Mouse (Mus musculus) limb, embryonic 13.5 days (tissue): ENCODE data around the gene Polr2f. TPM values are rescaled to one million over a fixed set of nuclear protein-coding genes. Genes with fewer than 3 reads are reported as not detected.

Experiments
- ATAC-seq: fragments of 200-750 bp; cut with Nextera tagmentation; 2 replicates; pipeline ENCODE4 v1.8.0; 2017; ENCODE audit warnings: low read depth, moderate number of reproducible peaks, moderate TSS enrichment; ENCODE audit not compliant: low FRiP score
- H3K27ac ChIP-seq: fragments of 300-500 bp; sonication (generic); 2 replicates; pipeline ENCODE4 v1.5.1; 2015; ENCODE audit warnings: inconsistent platforms, mild to moderate bottlenecking, moderate library complexity
- H3K27me3 ChIP-seq: fragments of 300-500 bp; sonication (generic); 2 replicates; pipeline ENCODE4 v1.6.1; 2015; ENCODE audit warnings: mild to moderate bottlenecking, inconsistent platforms
- H3K36me3 ChIP-seq: fragments of 300-500 bp; sonication (generic); 2 replicates; pipeline ENCODE4 v1.6.1; 2015; ENCODE audit warnings: inconsistent platforms, mild to moderate bottlenecking, moderate library complexity
- H3K4me1 ChIP-seq: fragments of 300-500 bp; sonication (generic); 2 replicates; pipeline ENCODE4 v1.6.1; 2015; ENCODE audit warnings: inconsistent platforms
- H3K4me2 ChIP-seq: fragments of 300-500 bp; sonication (generic); replicated peaks from 2 replicates; pipeline ENCODE4 v1.6.1; 2015; ENCODE audit warnings: inconsistent platforms, mild to moderate bottlenecking, moderate library complexity
- H3K4me3 ChIP-seq: fragments of 300-500 bp; sonication (generic); 2 replicates; pipeline ENCODE4 v1.5.1; 2015; ENCODE audit warnings: moderate library complexity, mild to moderate bottlenecking, inconsistent platforms
- H3K9ac ChIP-seq: fragments of 300-500 bp; sonication (generic); 2 replicates; pipeline ENCODE4 v1.6.1; 2015; ENCODE audit warnings: mild to moderate bottlenecking, inconsistent platforms
- H3K9me3 ChIP-seq: fragments of 300-500 bp; sonication (generic); 2 replicates; pipeline ENCODE4 v1.6.1; 2016; ENCODE audit warnings: inconsistent platforms
- WGBS: fragments of 180-500 bp; shearing (Covaris S2); methylation state at CpG from one replicate; pipeline ENCODE4 v1.1.7; 2015; 5-methylcytosine and 5-hydroxymethylcytosine counted together
- polyA plus RNA-seq: library from polyadenylated mRNA; unstranded; fragments of >200 nt; fragmentation: Nextera tagmentation; extraction: Ambion mirVana; gene quantifications from 2 replicates; pipeline ENCODE4 v1.2.1, GENCODE M21; 2015

The Polr2f gene
- polyA plus RNA-seq, 1 experiment from 2014 or later: 293 TPM

GRCm38 (mm10) chr15:79199390-79199976 lies 58.7 kb downstream of the Polr2f start:
- Histone ChIP-seq H3K9me3 (no peaks in the 10 kb centered on the region), H3K27me3 (peaks cover 6% of the 10 kb centered on the region; the same call in 1 of the 2 replicates), H3K4me2 (no peak overlapping the region), H3K27ac (no peak overlapping the region), H3K4me1 (peaks cover 26% of the 10 kb centered on the region), H3K9ac (no peak overlapping the region), H3K4me3 (no peak overlapping the region), H3K36me3 (no peaks in the 10 kb centered on the region)
- ATAC-seq: no peak
- WGBS: 90% methylated on average over 12 of the region's 12 CpGs

Other genes starting within 250 kb of the Polr2f start
- 0.34 and 0.71 TPM in 2 replicates for gene Gm49510, start 241.3 kb upstream of the Polr2f start, polyA plus RNA-seq
- gene Sh3bp1, start 241.2 kb upstream of the Polr2f start, polyA plus RNA-seq: 43.7 and 51.3 TPM in 2 replicates
- 19.1 and 20.3 TPM in 2 replicates for gene Pdxp, start 227.1 kb upstream of the Polr2f start, polyA plus RNA-seq
- 1,866 and 1,947 TPM in 2 replicates for gene Lgals1, start 214.3 kb upstream of the Polr2f start, polyA plus RNA-seq
- gene Nol12, start 206.1 kb upstream of the Polr2f start, polyA plus RNA-seq: 55.7 and 60.0 TPM in 2 replicates
- 42.0 and 50.2 TPM in 2 replicates for gene Triobp, start 193.3 kb upstream of the Polr2f start, polyA plus RNA-seq
- gene H1f0, start 112.6 kb upstream of the Polr2f start, polyA plus RNA-seq: 558 and 589 TPM in 2 replicates
- not detected in 2 replicates for gene Galr3, start 99.1 kb upstream of the Polr2f start, polyA plus RNA-seq
- gene Ankrd54, start 78.1 kb upstream of the Polr2f start, polyA plus RNA-seq: 51.9 and 52.8 TPM in 2 replicates
- 221 and 229 TPM in 2 replicates for gene Eif3l, start 65.8 kb upstream of the Polr2f start, polyA plus RNA-seq
- gene Micall1, start 32.1 kb upstream of the Polr2f start, polyA plus RNA-seq: 8.9 and 10.6 TPM in 2 replicates
- gene 1700088E04Rik, start 244 bp downstream of the Polr2f start, polyA plus RNA-seq: 5.6 and 7.5 TPM in 2 replicates
- 5.9 and 6.3 TPM in 2 replicates for gene Sox10, start 24.2 kb downstream of the Polr2f start, polyA plus RNA-seq
- gene Pick1, start 88.2 kb downstream of the Polr2f start, polyA plus RNA-seq: 52.7 and 57.4 TPM in 2 replicates
- 1.3 and 1.4 TPM in 2 replicates for gene Gm49486, start 88.4 kb downstream of the Polr2f start, polyA plus RNA-seq
- gene Slc16a8, start 113.8 kb downstream of the Polr2f start, polyA plus RNA-seq: 0.33 and 0.59 TPM in 2 replicates
- 8.8 and 11.7 TPM in 2 replicates for gene Baiap2l2, start 144.5 kb downstream of the Polr2f start, polyA plus RNA-seq
- gene Pla2g6, start 187.4 kb downstream of the Polr2f start, polyA plus RNA-seq: 11.7 and 12.7 TPM in 2 replicates
- gene Maff, start 205.6 kb downstream of the Polr2f start, polyA plus RNA-seq: 2.2 and 2.4 TPM in 2 replicates